Mouse (Mus musculus): Measurements from ENCODE around the gene Gusb.
"Not testable (repeated sequence)": the region's sequence is repeated elsewhere in the genome, so short reads cannot be mapped to it uniquely, and the experiment has no call there.

Gene Gusb

GRCm38 (mm10) chr5:130002301-130003146 lies at the start of gene Gusb:
Gene Gusb, minus strand, starts transcription at chr5:130003049.
- DNase-seq, result peak; percentile 95

- no peak for DNase-seq
Observed at GRCm38 (mm10) chr5:130052510-130052909, 49.7 kb upstream of the Gusb start.

GRCm38 (mm10) chr5:130051073-130051860 lies 48.4 kb upstream of the Gusb start:
- DNase-seq, result no peak

GRCm38 (mm10) chr5:130050416-130050815 lies 47.6 kb upstream of the Gusb start:
- DNase-seq, result no peak

- peak; percentile 69 for DNase-seq
Observed at GRCm38 (mm10) chr5:130048786-130049520, 46.1 kb upstream of the Gusb start.

- DNase-seq, result no peak
Observed at GRCm38 (mm10) chr5:130047013-130047412, 44.2 kb upstream of the Gusb start.

- DNase-seq, result no peak
Observed at GRCm38 (mm10) chr5:130046589-130046988, 43.7 kb upstream of the Gusb start.

GRCm38 (mm10) chr5:130046100-130046499 lies 43.3 kb upstream of the Gusb start:
- DNase-seq, result no peak

GRCm38 (mm10) chr5:130044201-130044695 lies 41.4 kb upstream of the Gusb start:
- DNase-seq, result peak; percentile 79

- DNase-seq, result no peak
Observed at GRCm38 (mm10) chr5:130043741-130044140, 40.9 kb upstream of the Gusb start.

- no peak for DNase-seq
Observed at GRCm38 (mm10) chr5:130041262-130041661, 38.4 kb upstream of the Gusb start.

GRCm38 (mm10) chr5:130040797-130041196 lies 37.9 kb upstream of the Gusb start:
- DNase-seq, result no peak

- DNase-seq, result peak; percentile 73
Observed at GRCm38 (mm10) chr5:130037752-130038455, 35.1 kb upstream of the Gusb start.

GRCm38 (mm10) chr5:130036300-130036699 lies 33.5 kb upstream of the Gusb start:
- DNase-seq, result not testable (repeated sequence)

- no peak for DNase-seq
Observed at GRCm38 (mm10) chr5:130033869-130034268, 31.0 kb upstream of the Gusb start.

GRCm38 (mm10) chr5:130031410-130032390 lies 28.9 kb upstream of the Gusb start:
- DNase-seq, result no peak

GRCm38 (mm10) chr5:130029142-130029897 lies 26.5 kb upstream of the Gusb start, which contains the start of the genes Asl and Crcp:
Gene Asl, minus strand, starts transcription at chr5:130029247.
Gene Crcp, plus strand, starts transcription at chr5:130029290.
- DNase-seq, result peak; percentile 91

- no peak for DNase-seq
Observed at GRCm38 (mm10) chr5:130027696-130028095, 24.8 kb upstream of the Gusb start.

- DNase-seq, result no peak
Observed at GRCm38 (mm10) chr5:130027134-130027533, 24.3 kb upstream of the Gusb start.

Data from lung, postnatal 10 days (tissue).